Mouse (Mus musculus): ENCODE data around the gene Olfr418. TPM values are rescaled to one million over a fixed set of nuclear protein-coding genes. Genes with fewer than 3 reads are reported as not detected.

The Olfr418 gene
- not detected for polyA plus RNA-seq (2017; shearing (Covaris generic))

GRCm38 (mm10) chr1:173265701-173266100 is at the start of gene Olfr418:
Olfr418 (plus strand) TSS chr1:173266001.

GRCm38 (mm10) chr1:173227081-173227480 is 38.7 kb upstream of the Olfr418 start, which contains the start of gene Fcer1a:
Fcer1a (minus strand) TSS chr1:173227214.

GRCm38 (mm10) chr1:173277677-173278076 is 11.9 kb downstream of the Olfr418 start, which contains the start of gene Mptx2:
Mptx2 (minus strand) TSS chr1:173277777.

Other genes with a start within 250 kb of the Olfr418 start
- gene Olfr1408, start 128.6 kb upstream of the Olfr418 start, polyA plus RNA-seq (2017; shearing (Covaris generic)): not detected
- not detected for gene Olfr1406, start 75.4 kb upstream of the Olfr418 start, polyA plus RNA-seq (2017; shearing (Covaris generic))
- not detected for gene Olfr218, start 68.2 kb upstream of the Olfr418 start, polyA plus RNA-seq (2017; shearing (Covaris generic))
- gene Olfr1404, start 53.6 kb upstream of the Olfr418 start, polyA plus RNA-seq (2017; shearing (Covaris generic)): not detected
- gene Fcer1a, start 38.8 kb upstream of the Olfr418 start, polyA plus RNA-seq (2017; shearing (Covaris generic)): not detected
- not detected for gene Mptx2, start 11.8 kb downstream of the Olfr418 start, polyA plus RNA-seq (2017; shearing (Covaris generic))
- not detected for gene Ackr1, start 67.7 kb downstream of the Olfr418 start, polyA plus RNA-seq (2017; shearing (Covaris generic))
- gene Aim2, start 84.9 kb downstream of the Olfr418 start, polyA plus RNA-seq (2017; shearing (Covaris generic)): 74.2 TPM
- gene Cadm3, start 101.7 kb downstream of the Olfr418 start, polyA plus RNA-seq (2017; shearing (Covaris generic)): not detected
- 187 TPM for gene Ifi206, start 225.0 kb downstream of the Olfr418 start, polyA plus RNA-seq (2017; shearing (Covaris generic))